Mouse (Mus musculus) myocyte (in vitro differentiated cells): Measurements from ENCODE around the gene Fscn1.

ENCODE experiments used
- CEBPB ChIP-seq: IDR thresholded peaks from 2 replicates; pipeline ENCODE4 v1.6.1; 2011; ENCODE audit warnings: mild to moderate bottlenecking, moderate library complexity; ENCODE audit not compliant: poor library complexity, insufficient read depth, severe bottlenecking
- E2F4 ChIP-seq: IDR thresholded peaks from one replicate; pipeline ENCODE4 v1.6.1; 2011; ENCODE audit warnings: mild to moderate bottlenecking, control low read depth, moderate library complexity; ENCODE audit not compliant: insufficient read depth
- MAX ChIP-seq: IDR thresholded peaks from one replicate; pipeline ENCODE4 v1.6.1; 2011; ENCODE audit warnings: low read depth, mild to moderate bottlenecking, control low read depth
- MYOD1 ChIP-seq, 3 experiments: IDR thresholded peaks; one replicate each; pipeline ENCODE4 v1.6.1; 2011; ENCODE audit warnings: control low read depth in 2 of 3, low read depth in 2 of 3, mild to moderate bottlenecking in 2 of 3, moderate library complexity in 1 of 3; ENCODE audit not compliant: insufficient read length in 2 of 3, control insufficient read depth in 1 of 3
- MYOG ChIP-seq, 3 experiments: IDR thresholded peaks; one replicate each; pipeline ENCODE4 v1.6.1; 2011; ENCODE audit warnings: control low read depth in 2 of 3, low read depth in 2 of 3, mild to moderate bottlenecking in 2 of 3; ENCODE audit not compliant: insufficient read length in 2 of 3, control insufficient read depth in 1 of 3, insufficient read depth in 1 of 3
- POLR2A ChIP-seq: IDR thresholded peaks from one replicate; pipeline ENCODE4 v1.6.1; 2011; ENCODE audit warnings: low read depth, mild to moderate bottlenecking, control low read depth, moderate library complexity; ENCODE audit not compliant: insufficient read length
- POLR2AphosphoS2 ChIP-seq: IDR thresholded peaks from one replicate; pipeline ENCODE4 v1.6.1; 2011; ENCODE audit warnings: low read depth, control low read depth; ENCODE audit not compliant: insufficient read length
- REST ChIP-seq: IDR thresholded peaks from one replicate; pipeline ENCODE4 v1.6.1; 2011; ENCODE audit warnings: mild to moderate bottlenecking, control low read depth, moderate library complexity; ENCODE audit not compliant: insufficient read depth, insufficient read length
- SRF ChIP-seq: IDR thresholded peaks from one replicate; pipeline ENCODE4 v1.6.1; 2011; ENCODE audit warnings: low read depth; ENCODE audit not compliant: control insufficient read depth, insufficient read length
- TCF12 ChIP-seq: IDR thresholded peaks from one replicate; pipeline ENCODE4 v1.6.1; 2011; ENCODE audit warnings: mild to moderate bottlenecking, control low read depth; ENCODE audit not compliant: poor library complexity, insufficient read depth, severe bottlenecking
- TCF3 ChIP-seq: IDR thresholded peaks from one replicate; pipeline ENCODE4 v1.6.1; 2011; ENCODE audit warnings: low read depth, control low read depth; ENCODE audit not compliant: insufficient read length
- USF1 ChIP-seq: IDR thresholded peaks from one replicate; pipeline ENCODE4 v1.6.1; 2011; ENCODE audit warnings: low read depth, mild to moderate bottlenecking, control low read depth, moderate library complexity

- no peak for TF ChIP-seq POLR2A
- TF ChIP-seq MYOG (IDR thresholded peaks at IDR 0.05; ENCODE audit: control insufficient read depth in 1 of 3, insufficient read depth in 1 of 3, insufficient read length in 2 of 3, low read depth in 2 of 3), result no peak
- no peak for TF ChIP-seq MAX
- TF ChIP-seq TCF12, result no peak
- no peak for TF ChIP-seq USF1
- no peak for TF ChIP-seq TCF3
- no peak for TF ChIP-seq MYOD1 (IDR thresholded peaks at IDR 0.05; ENCODE audit: control insufficient read depth in 1 of 3, insufficient read length in 2 of 3, low read depth in 2 of 3)
- TF ChIP-seq REST, result no peak
- TF ChIP-seq POLR2AphosphoS2, result no peak
- no peak for TF ChIP-seq CEBPB
- TF ChIP-seq SRF, result no peak
- TF ChIP-seq E2F4, result no peak
Measured at GRCm38 (mm10) chr5:142932084-142932685, 28.0 kb upstream of the Fscn1 start.
